Comparison of ENCODE assay signal across 8 mouse cellular contexts in genomic region chr1:135110075-135110474, GRCm38 (mm10). TPM values are rescaled to one million over a fixed set of nuclear protein-coding genes. Genes with fewer than 3 reads are reported as not detected.
DNase-seq lines count a peak whose midpoint lies in the region; ATAC-seq and TF ChIP-seq lines count a peak whose summit lies in the region.

No protein-coding gene starts in this region.

- H3K27ac ChIP-seq in gastrocnemius, adult 2 months: no peak overlapping the region

- intact Hi-C loops in gastrocnemius, adult 2 months (cut with DNase I): no loop called here

- peak; percentile 70 for DNase-seq in gastrocnemius, adult 2 months
- no peak for DNase-seq in gastrocnemius, postnatal 25 days
- DNase-seq in CD8-positive naive resting alpha-beta T cell, adult 2 months (ENCODE audit: low read depth in 2 of 2, low spot score in 2 of 2): peak; percentile 43 to 59
- DNase-seq in cerebellum, adult 11 months: peak; percentile 62
- DNase-seq in layer of hippocampus, adult 18-20 months (ENCODE audit: low spot score in 2 of 2): peak; percentile 52 to 83
- DNase-seq in lung, postnatal 4 days: peak; percentile 49 to 77
- DNase-seq in spleen, postnatal 36 days (ENCODE audit: low spot score in 2 of 2): peak; percentile 30 to 39

- TF ChIP-seq CTCF in gastrocnemius, adult 2 months (IDR thresholded peaks at IDR 0.05): peak; percentile 87

- no peak overlapping the region for H3K4me3 ChIP-seq in gastrocnemius, adult 2 months

- ATAC-seq in frontal cortex, adult (ENCODE audit: low TSS enrichment): peak; percentile 69

RNA-seq across cellular contexts. Expression of gene Lgr6, which starts 5.0 kb away (rescaled TPM):
- under 1 TPM; 0.08 to 0.86 TPM for total RNA-seq in gastrocnemius, adult 2 months (2021)
- under 1 TPM; 0.51 to 0.54 TPM for total RNA-seq in gastrocnemius, postnatal 25 days (2021)
- 1 to 10 TPM; 1.3 to 2.6 TPM for total RNA-seq in layer of hippocampus, adult 18-20 months (2021)

RNA-seq across cellular contexts. Expression of gene Ptpn7, which starts 22.4 kb away (rescaled TPM):
- total RNA-seq in gastrocnemius, adult 2 months (2021): under 1 TPM in 1 of 2 experiments, not detected in 1; 0.17 TPM
- under 1 TPM; 0.20 to 0.38 TPM for total RNA-seq in gastrocnemius, postnatal 25 days (2021)
- not detected for total RNA-seq in layer of hippocampus, adult 18-20 months (2021)

RNA-seq across cellular contexts. Expression of gene Arl8a, which starts 36.5 kb away (rescaled TPM):
- total RNA-seq in gastrocnemius, adult 2 months (2021): 10 to 100 TPM; 16.5 to 17.8 TPM
- total RNA-seq in gastrocnemius, postnatal 25 days (2021): 10 to 100 TPM; 14.9 to 15.7 TPM
- total RNA-seq in layer of hippocampus, adult 18-20 months (2021): 100 to 1,000 TPM; 248 to 258 TPM

RNA-seq across cellular contexts. Expression of gene Gpr37l1, which starts 57.4 kb away (rescaled TPM):
- total RNA-seq in gastrocnemius, adult 2 months (2021): under 1 TPM; 0.38 to 0.56 TPM
- under 1 TPM; 0.59 to 0.83 TPM for total RNA-seq in gastrocnemius, postnatal 25 days (2021)
- total RNA-seq in layer of hippocampus, adult 18-20 months (2021): 100 to 1,000 TPM; 195 to 208 TPM

Comparison
In these comparisons a context has a peak if more than half of its experiments do, and no peak if none do; other contexts are left out.
1. RNA of gene Arl8a, which starts 36.5 kb away (total RNA-seq): 248 to 258 TPM in layer of hippocampus, adult 18-20 months; 16.5 to 17.8 TPM in gastrocnemius, adult 2 months and 14.9 to 15.7 TPM in gastrocnemius, postnatal 25 days; every median in the first group is over 10 times any median in the second.